ENCODE assay signal across 8 mouse cellular contexts in genomic region chr5:119672348-119672983, GRCm38 (mm10). TPM values are rescaled to one million over a fixed set of nuclear protein-coding genes. Genes with fewer than 3 reads are reported as not detected.
DNase-seq lines count a peak whose midpoint lies in the region; ATAC-seq and TF ChIP-seq lines count a peak whose summit lies in the region.

No protein-coding gene starts in this region.

- peak overlapping the region; percentile 99 for H3K27ac ChIP-seq in lung, embryonic 14.5 days (ENCODE audit: low read depth)
- peak overlapping the region; percentile 69 for H3K27ac ChIP-seq in embryonic fibroblast, embryonic 13.5 days (ENCODE audit: insufficient read depth, low read length)
- H3K27ac ChIP-seq in limb, embryonic 10.5 days: peak overlapping the region; percentile 92
- H3K27ac ChIP-seq in neural tube, embryonic 14.5 days (ENCODE audit: low read depth, low read length): no peak overlapping the region

- no peaks in the 10 kb centered on the region for H3K9me3 ChIP-seq in lung, embryonic 14.5 days (ENCODE audit: low read depth, low read length)
- no peaks in the 10 kb centered on the region for H3K9me3 ChIP-seq in limb, embryonic 10.5 days (replicated peaks)
- H3K9me3 ChIP-seq in neural tube, embryonic 14.5 days (ENCODE audit: control insufficient read depth, low read length): no peaks in the 10 kb centered on the region

- peaks cover 32% of the 10 kb centered on the region for H3K36me3 ChIP-seq in lung, embryonic 14.5 days (ENCODE audit: insufficient read depth)
- peaks cover 34% of the 10 kb centered on the region for H3K36me3 ChIP-seq in limb, embryonic 10.5 days
- H3K36me3 ChIP-seq in neural tube, embryonic 14.5 days (ENCODE audit: control insufficient read depth, insufficient read depth, low read length): no peaks in the 10 kb centered on the region

- peaks cover 41% of the 10 kb centered on the region for H3K27me3 ChIP-seq in lung, embryonic 14.5 days (ENCODE audit: insufficient read depth, low read length)
- H3K27me3 ChIP-seq in limb, embryonic 10.5 days (ENCODE audit: low read depth, poor library complexity, severe bottlenecking): peaks cover 78% of the 10 kb centered on the region
- peaks cover 62% of the 10 kb centered on the region for H3K27me3 ChIP-seq in neural tube, embryonic 14.5 days (ENCODE audit: control insufficient read depth, insufficient read depth, low read length)

- H3K4me3 ChIP-seq in lung, embryonic 14.5 days (ENCODE audit: low read depth, low read length): peak overlapping the region; percentile 74
- peak overlapping the region; percentile 84 for H3K4me3 ChIP-seq in embryonic fibroblast, embryonic 13.5 days (ENCODE audit: insufficient read depth, low read length)
- H3K4me3 ChIP-seq in limb, embryonic 10.5 days: peak overlapping the region; percentile 65
- H3K4me3 ChIP-seq in neural tube, embryonic 14.5 days (ENCODE audit: low read depth, low read length): peak overlapping the region; percentile 20

- peak overlapping the region; percentile 99 for H3K9ac ChIP-seq in lung, embryonic 14.5 days
- H3K9ac ChIP-seq in neural tube, embryonic 14.5 days (replicated peaks; ENCODE audit: low read depth, low read length): no peak overlapping the region; the same call in 1 of the 2 replicates

- TF ChIP-seq POLR2A in embryonic fibroblast, embryonic 13.5 days (IDR thresholded peaks at IDR 0.05; ENCODE audit: low read depth, low read length): no peak

- peak overlapping the region; percentile 65 for H3K4me2 ChIP-seq in lung, embryonic 14.5 days
- H3K4me2 ChIP-seq in neural tube, embryonic 14.5 days (ENCODE audit: low read depth, low read length): peak overlapping the region; percentile 49; the same call in 1 of the 2 replicates

- no peak for TF ChIP-seq CTCF in lung, embryonic 14.5 days (IDR thresholded peaks at IDR 0.05; ENCODE audit: low read depth)
- no peak for TF ChIP-seq CTCF in embryonic fibroblast, embryonic 13.5 days (IDR thresholded peaks at IDR 0.05; ENCODE audit: borderline replicate concordance, insufficient read depth, low read length)

- H3K4me1 ChIP-seq in lung, embryonic 14.5 days (ENCODE audit: insufficient read depth): peaks cover 10% of the 10 kb centered on the region
- H3K4me1 ChIP-seq in embryonic fibroblast, embryonic 13.5 days (ENCODE audit: control insufficient read depth, insufficient read depth, low read length): peaks cover 3% of the 10 kb centered on the region; the same call in 1 of the 2 replicates
- peaks cover 70% of the 10 kb centered on the region for H3K4me1 ChIP-seq in limb, embryonic 10.5 days
- H3K4me1 ChIP-seq in neural tube, embryonic 14.5 days (ENCODE audit: control insufficient read depth, insufficient read depth, low read length): peaks cover 7% of the 10 kb centered on the region; the same call in 1 of the 2 replicates

- DNase-seq in lung, embryonic 14.5 days: peak; percentile 62
- no peak for DNase-seq in lung, adult 18-20 months
- DNase-seq in limb, embryonic 10.5 days (ENCODE audit: low spot score): peak; percentile 47
- no peak for DNase-seq in B cell, adult 2 months
- DNase-seq in spleen, postnatal 10 days (ENCODE audit: low spot score in 2 of 2): no peak
- DNase-seq in adrenal gland, adult 2 months: no peak

- under 1% methylated on average over 19 of the region's 19 CpGs for WGBS in lung, embryonic 14.5 days
- WGBS in limb, embryonic 10.5 days: under 1% methylated on average over 19 of the region's 19 CpGs
- WGBS in neural tube, embryonic 14.5 days: under 1% methylated on average over 19 of the region's 19 CpGs

- no peak for ATAC-seq in lung, embryonic 14.5 days (ENCODE audit: insufficient read depth)
- ATAC-seq in neural tube, embryonic 14.5 days (ENCODE audit: low read depth): no peak

RNA-seq across cellular contexts. Expression of gene Tbx3, which starts 2.0 kb away (rescaled TPM):
- polyA plus RNA-seq in lung, embryonic 14.5 days (2014; fragmentation: Nextera tagmentation; extraction: Ambion mirVana): 82.1 and 84.8 TPM in 2 replicates
- 16.8 and 20.9 TPM in 2 replicates for polyA plus RNA-seq in embryonic fibroblast, embryonic 13.5 days (2011; ENCODE audit: insufficient read length, low read depth, missing spikeins)
- polyA plus RNA-seq in limb, embryonic 10.5 days (2016; fragmentation: Nextera tagmentation; extraction: Ambion mirVana): 50.1 and 55.3 TPM in 2 replicates
- polyA plus RNA-seq in neural tube, embryonic 14.5 days (2014; fragmentation: Nextera tagmentation; extraction: Ambion mirVana): 0.88 and 6.4 TPM in 2 replicates
- total RNA-seq in adrenal gland, adult 2 months (2021): 100 to 1,000 TPM; 285 to 315 TPM
- polyA plus RNA-seq in adrenal gland, adult 2 months (2012; rRNA removed): 854 and 965 TPM in 2 replicates

Comparison
In these comparisons a context has a peak if more than half of its experiments do, and no peak if none do; other contexts are left out.
1. DNase-seq: peak in lung, embryonic 14.5 days (single experiment) and limb, embryonic 10.5 days (single experiment); none in lung, adult 18-20 months (0 of 2), B cell, adult 2 months (0 of 2), spleen, postnatal 10 days (0 of 2) and adrenal gland, adult 2 months (single experiment).
2. H3K4me3 ChIP-seq: peak in every context shown above with its lines; median percentile 84 in embryonic fibroblast, embryonic 13.5 days; 74 in lung, embryonic 14.5 days; 65 in limb, embryonic 10.5 days; 20 in neural tube, embryonic 14.5 days.